Mouse (Mus musculus) left cerebral cortex, postnatal 25 days (tissue): ENCODE results near the gene Parp9. TPM values are rescaled to one million over a fixed set of nuclear protein-coding genes. Genes with fewer than 3 reads are reported as not detected.
"Not testable (repeated sequence)": the region's sequence is repeated elsewhere in the genome, so short reads cannot be mapped to it uniquely, and the experiment has no call there.

Experiments
- DNase-seq, 2 experiments: peaks; one replicate each; pipeline ENCODE4 v3.0.0; 2022; ENCODE audit warnings: low spot score in 2 of 2, mixed read lengths in 1 of 2
- intact Hi-C: fragments of 180-260 bp; cut with DNase I; formaldehyde crosslinking; loops from one replicate; pipeline ENCODE4 v1.15.1; 2025
- total RNA-seq, 2 experiments: library from RNA; stranded (reverse); gene quantifications; 2 replicates each; pipeline ENCODE4 v1.2.3; 2021

Parp9 gene
- total RNA-seq, 2 experiments from 2014 or later, result 2.6 TPM

DNA sequence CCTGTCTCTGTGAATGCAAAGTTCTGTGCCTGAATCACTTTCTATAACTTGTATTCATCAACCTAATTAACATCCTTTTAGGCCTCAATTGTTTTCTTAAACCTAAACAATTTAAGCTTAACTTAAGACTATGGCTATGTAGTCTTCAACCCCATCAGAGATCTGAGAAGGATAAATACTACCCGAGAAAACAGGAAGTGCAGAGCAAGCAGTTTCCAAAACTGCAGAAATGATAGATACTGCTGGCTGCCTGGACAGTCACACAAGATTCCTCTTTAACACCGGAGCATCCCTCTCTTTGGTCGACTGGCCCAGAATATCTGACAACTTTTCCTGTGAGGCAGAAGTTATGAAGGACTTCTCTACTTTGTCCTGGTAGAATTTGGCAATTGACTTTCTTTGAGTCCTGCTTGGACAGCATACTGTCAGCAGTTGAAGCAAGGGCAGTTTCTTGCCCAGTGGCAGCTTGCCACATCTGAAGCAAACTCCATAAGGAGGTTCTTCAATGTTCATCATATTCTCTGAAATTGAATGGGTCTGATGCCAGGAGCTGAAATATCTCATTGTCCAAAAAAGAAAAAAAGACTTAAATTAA lies 15.9 kb upstream of the Parp9 start:
- no peak for DNase-seq
- intact Hi-C loops, result no loop called here

DNA sequence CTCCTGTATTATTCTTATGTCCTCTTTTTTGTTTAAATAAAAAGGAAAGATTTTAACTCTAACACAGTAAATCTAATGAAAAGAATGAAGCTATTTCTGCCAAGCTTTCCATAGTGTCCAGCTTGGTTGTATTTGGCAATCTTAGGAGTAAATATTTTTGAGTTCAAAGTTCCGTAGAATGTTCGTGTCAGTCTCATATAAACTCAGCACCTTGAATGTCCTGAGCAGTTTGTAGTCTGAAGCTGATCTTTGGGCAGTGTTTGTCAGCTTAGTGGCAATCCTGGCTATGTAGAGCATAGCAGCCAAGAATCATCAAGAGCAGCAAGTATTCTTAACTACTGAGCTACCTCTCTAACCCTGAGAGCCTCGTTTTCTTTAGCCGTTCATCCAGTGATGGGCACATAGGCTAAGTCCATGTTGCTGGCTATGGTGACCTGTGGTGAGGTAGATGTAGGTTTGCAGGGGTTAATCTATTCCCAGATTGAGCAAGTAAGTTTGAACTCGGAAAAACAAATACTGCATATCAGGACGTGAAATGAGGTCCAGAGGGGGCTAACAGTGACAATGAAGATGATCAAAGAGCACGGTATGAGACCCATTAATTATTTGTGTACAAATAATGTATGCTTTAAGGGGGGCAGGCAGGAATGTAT lies 14.6 kb upstream of the Parp9 start:
- intact Hi-C loops, result no loop called here
- DNase-seq, result no peak

DNA sequence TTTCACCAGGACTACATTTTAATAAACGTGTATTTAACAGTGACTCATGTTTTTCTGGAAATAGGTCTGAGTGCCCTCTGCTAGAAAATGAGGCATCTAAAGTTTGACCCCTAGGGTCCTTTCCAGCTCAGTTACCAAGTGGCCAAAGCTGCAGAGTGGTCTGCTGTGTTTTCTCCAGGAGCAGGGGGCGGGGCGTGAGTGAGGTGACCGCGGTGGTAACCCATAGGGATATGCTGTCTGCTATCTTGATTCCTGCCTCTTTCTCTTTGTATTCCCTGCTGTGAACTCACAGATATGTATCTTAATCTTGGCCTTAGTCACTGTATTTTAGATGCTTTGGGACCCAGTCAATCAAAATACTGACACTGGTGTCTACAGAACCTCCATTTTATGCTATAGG lies 13.9 kb upstream of the Parp9 start:
- intact Hi-C loops, result no loop called here
- DNase-seq, result no peak

DNA sequence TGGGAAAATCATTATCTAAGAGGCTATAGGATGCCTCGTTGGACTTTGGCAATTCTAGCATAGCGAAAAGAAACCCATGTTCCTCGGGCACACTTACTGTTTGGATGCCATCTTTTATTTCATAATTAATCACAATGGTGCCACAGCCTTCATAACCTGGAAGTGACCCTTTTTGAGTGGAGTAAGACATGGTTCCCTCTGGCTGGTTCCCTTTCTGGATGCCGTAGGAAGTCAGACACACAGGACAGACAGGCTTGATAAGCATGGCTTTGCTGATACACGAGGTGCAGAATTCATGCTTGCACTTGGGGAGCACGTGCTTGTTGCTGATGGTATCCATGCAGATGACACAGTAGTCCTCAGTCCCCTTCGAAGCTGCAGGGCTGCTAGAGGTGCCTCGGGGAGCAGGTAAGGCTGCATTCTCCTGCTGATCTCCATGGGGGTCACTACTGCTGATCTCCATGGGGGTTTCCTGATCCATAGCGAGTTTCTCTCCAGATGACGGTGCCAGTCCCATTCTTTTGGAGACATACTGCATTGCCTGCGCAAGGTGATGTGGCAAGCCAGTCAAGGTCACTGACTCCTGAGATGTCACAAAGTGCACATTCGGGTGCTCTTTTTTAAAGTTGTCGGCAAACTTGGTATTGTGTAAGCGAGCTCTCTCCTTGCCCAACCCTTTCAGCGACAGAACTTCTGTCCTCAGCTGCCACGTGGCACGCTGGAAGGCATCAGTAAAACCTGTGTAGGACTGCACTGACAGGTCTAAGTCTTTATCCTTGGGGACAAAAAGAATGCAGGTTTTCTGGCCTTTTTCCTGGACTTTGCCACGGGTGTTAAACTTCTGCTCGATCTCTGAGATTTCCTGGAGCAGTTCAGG lies 5.9 kb upstream of the Parp9 start:
- intact Hi-C loops, result no loop called here
- DNase-seq, result no peak

DNA sequence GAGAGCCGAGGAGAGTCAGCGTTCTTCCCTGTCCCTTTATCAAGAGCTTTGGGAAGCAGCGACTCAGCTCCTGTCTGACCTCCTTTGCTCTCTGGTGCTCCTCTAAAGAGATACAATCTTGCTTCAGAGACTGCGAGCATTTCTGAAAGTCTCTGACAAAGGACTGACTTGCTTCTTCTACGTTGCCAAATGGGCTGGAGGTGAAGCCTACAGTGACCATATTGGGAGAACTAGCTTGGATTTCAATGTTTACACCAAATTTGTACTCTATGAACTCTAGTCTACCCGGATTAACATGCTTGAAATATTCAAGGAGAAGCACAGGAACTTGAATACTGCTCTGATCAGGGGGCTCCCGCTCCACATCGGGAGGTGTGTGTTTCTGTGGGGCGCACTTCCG lies 5.1 kb upstream of the Parp9 start:
- intact Hi-C loops, result no loop called here
- no peak for DNase-seq

DNA sequence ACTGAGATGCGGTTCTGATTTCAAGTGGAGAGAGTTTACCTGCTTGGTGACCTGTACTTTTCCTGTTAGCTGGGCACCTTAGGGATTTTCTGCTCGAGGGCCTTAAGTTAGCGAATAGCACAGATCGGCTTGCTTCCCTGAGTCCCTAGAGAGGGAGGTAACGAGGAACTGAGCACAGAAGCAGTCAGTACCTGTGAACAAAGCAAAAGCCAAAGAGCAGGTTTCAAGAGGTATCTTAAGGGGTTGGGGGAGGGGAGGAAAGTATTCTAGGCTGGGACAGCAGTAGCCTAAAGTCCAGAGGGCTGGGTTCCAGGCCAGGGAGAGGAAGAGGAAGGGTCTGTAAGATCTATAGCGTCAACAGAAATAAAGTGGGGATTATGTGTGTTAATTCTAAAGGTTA lies 991 bp downstream of the Parp9 start:
- no peak for DNase-seq
- intact Hi-C loops, result loop anchor here (2.0 kb wide), 1 partner anchor 64 kb away; no protein-coding TSS in a partner anchor

DNA sequence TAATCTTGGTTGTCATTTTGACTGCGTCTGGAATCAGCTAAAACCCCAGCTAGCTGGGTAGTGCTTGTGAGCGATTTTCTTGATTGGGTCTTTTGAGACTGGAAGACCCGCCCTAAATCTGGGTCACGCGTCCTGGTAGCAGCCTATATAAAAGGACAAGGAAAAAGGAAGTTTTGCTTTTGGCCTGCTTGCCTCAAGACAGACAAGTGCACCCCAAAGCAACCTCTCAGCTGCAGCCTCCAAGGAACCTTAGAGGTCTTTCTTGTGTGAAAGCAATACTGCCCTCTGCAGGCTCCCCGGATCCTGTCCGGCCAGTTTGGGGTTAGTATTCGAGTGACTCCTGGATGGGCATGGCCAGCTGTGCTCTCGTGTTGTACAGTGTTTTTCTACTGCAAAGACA lies 1.4 kb downstream of the Parp9 start:
- intact Hi-C loops, result loop anchor here (2.0 to 10.0 kb wide), 2 partner anchors 65 to 625 kb away; no protein-coding TSS in a partner anchor
- DNase-seq, result peak; percentile 66 to 75

DNA sequence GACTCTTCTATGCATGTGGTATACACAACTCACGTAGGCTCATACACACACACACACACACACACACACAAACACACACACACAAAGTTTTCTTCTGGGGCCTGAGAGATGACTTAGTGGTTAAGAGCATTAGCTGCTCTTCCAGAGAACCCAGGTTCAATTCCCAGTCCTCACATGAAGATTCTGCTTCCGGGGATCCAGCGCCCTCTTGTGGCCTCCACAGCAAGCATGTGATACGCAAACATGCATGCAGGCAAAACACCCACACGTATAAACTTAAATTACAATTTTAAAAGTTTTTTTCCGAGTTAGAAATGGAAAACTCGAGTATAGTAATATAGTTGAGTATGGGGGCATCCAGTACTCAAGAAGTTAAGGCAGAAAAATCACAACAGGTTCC lies 3.1 kb downstream of the Parp9 start:
- intact Hi-C loops, result loop anchor here (10.0 kb wide), 1 partner anchor 627 kb away; no protein-coding TSS in a partner anchor
- DNase-seq, result no peak

DNA sequence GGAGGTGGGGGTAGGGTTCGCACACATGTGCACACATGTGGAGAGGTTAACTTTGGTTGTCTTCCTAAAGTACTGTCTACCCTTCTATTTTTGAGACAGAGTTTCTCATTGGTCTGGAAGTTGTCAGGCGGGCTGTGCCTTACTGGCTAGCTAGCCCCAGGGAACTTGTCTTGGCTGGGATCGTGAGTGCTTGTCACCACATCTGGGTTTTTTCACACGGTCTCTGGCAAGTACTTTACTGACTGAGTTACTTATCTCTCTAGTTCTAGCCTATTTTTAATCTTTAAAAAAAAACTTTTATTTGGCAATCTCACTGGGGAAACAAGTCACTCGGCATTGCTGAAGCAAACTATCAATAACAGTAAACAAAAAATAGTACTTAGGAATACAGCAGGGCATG lies 11.0 kb downstream of the Parp9 start:
- no peak for DNase-seq
- intact Hi-C loops, result loop anchor here (10.0 kb wide), 1 partner anchor 634 kb away; no protein-coding TSS in a partner anchor

DNA sequence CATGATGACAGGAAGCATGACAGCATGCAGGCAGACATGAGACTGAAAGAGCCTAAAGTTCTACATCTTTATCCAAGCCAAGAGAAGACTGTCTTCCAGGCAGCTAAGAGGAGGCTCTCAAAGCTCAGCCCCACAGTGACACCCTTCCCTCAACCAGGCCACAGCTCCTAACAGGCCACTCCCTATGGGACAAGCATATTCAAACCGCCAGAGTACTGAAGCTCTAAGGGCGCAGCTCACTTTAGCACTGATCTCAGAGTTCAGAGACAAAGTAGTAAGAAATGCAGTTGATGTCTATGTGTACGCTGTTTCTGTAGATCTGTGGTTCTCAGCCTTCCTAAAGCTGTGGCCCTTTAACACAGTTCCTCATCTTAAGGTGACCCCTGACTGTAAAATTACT lies 12.9 kb downstream of the Parp9 start:
- no peak for DNase-seq
- intact Hi-C loops, result no loop called here

DNA sequence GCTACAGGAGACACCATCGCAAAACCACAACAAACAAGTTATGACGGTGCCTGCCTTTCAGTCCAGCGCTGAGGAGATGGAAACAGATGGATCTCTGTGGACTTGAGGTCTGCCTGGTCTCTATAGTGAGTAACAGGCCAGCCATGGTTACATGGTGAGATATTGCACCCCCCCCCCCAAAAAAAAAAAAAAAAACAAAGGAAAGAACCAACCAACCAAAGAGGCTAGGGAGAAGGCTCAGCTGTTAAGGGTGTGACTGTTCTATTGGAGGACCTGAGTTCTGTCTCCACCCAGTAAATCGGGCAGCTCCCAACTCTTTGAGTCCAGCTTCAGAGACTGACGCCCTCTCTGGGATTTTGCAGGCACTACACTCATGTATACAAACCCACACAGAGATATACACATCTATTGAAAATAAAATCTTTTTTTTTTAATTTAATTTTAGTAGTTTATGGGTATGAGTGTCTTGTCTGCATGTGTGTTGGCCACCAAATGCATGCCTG lies 14.4 kb downstream of the Parp9 start:
- DNase-seq, result no peak
- intact Hi-C loops, result no loop called here

DNA sequence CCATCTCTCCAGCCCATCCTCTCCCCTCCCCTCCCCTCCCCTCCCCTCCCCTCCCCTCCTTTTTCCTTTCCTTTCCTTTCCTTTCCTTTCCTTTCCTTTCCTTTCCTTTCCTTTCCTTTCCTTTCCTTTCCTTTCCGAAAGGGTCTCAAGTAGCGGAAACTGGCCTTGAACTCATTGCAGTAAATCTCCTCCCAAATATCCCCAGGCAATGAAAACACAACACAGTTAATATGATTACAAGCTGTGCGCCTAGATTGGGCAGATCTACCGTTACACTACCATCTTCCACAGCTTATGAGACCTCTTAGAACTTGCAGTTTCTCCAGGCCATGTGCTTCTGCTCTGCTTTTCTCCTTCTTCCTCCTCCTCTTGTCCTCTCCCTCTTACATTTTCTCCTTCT lies 27.7 kb downstream of the Parp9 start:
- DNase-seq, intact Hi-C loops: not testable (repeated sequence)

DNA sequence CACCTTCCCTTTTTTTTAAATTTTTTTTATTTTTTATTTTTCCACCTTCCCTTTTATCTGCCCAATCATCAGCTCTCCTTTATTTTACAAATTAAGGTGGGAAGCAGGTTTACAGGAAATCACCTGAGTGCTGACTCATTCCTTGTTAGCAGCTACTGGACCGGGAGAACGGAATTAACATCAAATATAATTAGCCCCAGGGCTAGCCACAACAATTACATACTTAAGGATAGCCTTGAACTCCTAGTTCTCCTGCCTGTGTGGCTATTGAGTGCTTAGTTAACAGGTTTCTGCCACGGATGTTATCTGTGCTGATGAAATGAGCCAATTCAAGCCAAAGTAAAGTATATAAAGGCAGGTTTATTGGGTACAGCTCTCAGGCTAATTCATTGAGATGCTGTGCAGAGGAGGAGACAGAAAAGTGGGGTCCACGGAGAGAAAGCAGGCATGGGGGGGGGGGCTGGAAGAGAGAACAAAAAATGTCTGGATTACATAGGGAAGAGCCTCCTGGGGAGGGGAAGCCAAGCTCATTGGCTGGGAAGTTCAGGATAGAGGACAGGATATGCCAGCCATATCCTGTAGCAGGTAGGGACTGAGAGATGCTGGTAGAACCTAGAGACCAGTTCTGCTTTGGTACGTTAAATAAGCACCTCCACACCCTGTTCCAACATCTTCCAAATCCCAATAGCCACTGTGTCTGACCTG lies 28.3 kb downstream of the Parp9 start:
- DNase-seq, result no peak
- intact Hi-C loops, result no loop called here

DNA sequence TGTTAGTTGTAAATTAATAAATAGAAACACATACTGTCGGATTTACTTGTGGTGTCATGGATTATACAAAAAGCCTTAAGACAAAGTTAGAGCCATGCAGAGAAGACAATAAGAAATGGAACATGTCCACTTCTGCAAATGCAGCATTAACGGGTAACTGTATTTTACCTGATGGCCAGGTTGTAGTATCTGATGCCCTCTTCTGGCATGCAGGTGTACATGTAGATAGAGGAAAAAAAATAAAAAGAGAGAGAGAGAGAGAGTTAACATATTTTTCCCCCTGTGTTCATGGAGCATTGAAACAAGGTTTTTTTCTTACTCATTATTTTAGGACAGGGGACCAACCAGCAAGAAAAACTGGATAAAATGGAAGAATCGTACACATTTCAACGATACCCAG lies 29.0 kb downstream of the Parp9 start:
- intact Hi-C loops, result no loop called here
- DNase-seq, result no peak

DNA sequence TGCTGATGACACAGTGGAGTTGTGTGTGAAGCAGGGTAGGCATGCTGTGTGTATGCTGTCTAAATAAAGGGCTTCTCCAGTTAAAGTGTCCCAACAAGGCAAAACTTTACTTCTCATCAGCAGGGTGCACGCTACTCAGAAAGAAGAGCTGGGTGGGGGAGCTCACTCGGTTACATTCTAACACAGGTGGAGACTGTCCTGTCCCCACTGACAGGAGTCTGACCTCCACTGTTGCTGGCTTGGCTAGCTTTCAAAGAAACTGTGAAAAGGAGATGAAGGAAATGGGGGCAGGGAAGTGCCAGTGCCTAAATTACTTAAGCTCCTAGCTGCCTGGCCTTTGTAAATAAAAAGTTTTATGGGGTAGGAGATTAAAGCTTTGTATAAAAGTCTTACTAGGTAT lies 29.9 kb downstream of the Parp9 start:
- intact Hi-C loops, result no loop called here
- DNase-seq, result no peak

DNA sequence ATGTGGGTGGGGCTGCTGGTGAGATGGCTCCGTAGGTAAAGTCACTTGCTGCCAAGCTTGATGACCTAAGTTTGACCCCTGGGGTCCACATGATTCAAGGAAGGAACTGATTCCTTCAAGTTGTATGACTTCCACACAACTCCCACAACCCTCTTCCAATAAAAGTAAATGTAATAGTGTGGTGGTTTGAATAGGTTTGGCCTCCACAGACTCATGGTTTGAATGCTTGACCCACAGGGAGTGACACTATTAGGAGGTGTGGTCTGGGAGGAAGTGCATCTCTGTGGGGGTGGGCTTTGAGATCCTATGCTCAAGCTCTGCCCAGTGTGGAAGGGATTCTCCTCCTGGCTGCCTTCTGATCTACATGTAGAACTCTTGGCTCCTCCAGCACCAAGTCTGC lies 35.8 kb downstream of the Parp9 start:
- no peak for DNase-seq
- intact Hi-C loops, result no loop called here

DNA sequence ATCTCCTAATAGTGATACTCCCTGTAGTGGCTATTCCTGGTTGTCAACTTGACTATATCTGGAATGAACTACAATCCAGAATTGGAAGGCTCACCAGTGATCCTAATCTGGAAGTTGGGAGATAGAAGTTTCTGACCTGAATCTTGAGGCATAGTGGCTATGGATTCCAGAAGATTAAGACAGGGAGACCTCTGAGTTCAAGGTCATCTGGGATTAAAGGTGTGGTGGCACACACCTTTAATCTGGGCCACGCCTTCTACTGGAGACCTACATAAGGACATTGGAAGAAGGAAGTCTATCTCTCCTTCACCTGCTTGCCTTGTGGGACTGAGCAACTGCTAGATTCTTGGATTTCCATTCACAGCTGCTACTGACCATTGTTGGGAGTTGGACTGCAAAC lies 40.2 kb downstream of the Parp9 start, which contains the start of gene Kpna1:
TSS of gene Kpna1 (plus strand) at position 301 of the 400 bp plus-strand sequence.
- DNase-seq, intact Hi-C loops: not testable (repeated sequence)

DNA sequence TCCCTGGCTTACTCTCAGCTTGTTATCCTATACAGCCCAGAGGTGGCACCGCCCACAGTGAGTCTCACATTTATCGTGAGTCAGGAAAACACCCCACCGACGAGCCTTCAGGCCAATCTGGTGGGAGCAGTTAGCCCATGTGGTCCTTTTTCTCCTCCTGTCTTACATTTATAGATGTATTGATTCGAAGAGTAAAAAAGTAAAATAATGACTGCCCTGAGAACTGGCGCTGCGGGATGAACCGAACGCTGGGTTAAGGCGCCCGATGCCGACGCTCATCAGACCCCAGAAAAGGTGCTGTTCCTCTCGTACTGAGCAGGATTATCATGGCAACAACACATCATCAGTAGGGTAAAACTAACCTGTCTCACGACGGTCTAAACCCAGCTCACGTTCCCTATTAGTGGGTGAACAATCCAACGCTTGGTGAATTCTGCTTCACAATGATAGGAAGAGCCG lies 43.1 kb downstream of the Parp9 start:
- intact Hi-C loops, result no loop called here
- peak; percentile 100 for DNase-seq

DNA sequence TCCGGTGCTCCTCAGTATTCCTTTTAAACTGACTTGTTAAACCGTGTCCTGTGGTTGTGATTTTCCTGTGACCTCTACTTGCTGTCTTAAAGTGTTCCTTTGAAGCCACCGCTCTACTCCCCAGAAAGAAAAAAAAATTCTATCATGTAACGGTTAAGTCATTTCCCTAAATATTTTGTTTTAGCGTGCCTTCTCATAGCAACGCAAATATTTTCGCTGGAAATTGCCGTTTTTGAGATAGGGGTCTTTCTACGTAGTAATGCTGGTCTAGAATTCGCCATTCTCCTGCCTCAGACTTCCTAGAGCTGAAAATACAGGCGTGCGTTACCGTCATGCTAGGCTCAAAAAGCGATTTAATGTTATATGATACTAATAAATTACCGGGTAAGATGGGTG lies 44.2 kb downstream of the Parp9 start:
- DNase-seq, result no peak
- intact Hi-C loops, result loop anchor here (2.0 kb wide), 2 partner anchors 58 to 88 kb away; partner anchors contain the start of genes Ccdc58, Fam162a and Wdr5b
